Mouse (Mus musculus): ENCODE data around the gene Atoh8.

- TF ChIP-seq CTCF (IDR thresholded peaks at IDR 0.05) (no peak), EP300 (IDR thresholded peaks at IDR 0.05; ENCODE audit: insufficient read depth, low read depth, low read length) (no peak)
Measured at GRCm38 (mm10) chr6:72227011-72227410, 8.4 kb downstream of the Atoh8 start.
